Mouse (Mus musculus) MEL (cell line): Measurements from ENCODE around the gene Spice1.

Experiments
- CHD1 ChIP-seq: IDR thresholded peaks from 2 replicates; pipeline ENCODE4 v1.6.1; 2012; ENCODE audit warnings: low read depth, mild to moderate bottlenecking, inconsistent platforms, low read length, improper control_type of control experiment
- CTCF ChIP-seq, 3 experiments: IDR thresholded peaks in 2 of 3; conservative IDR thresholded peaks in 1 of 3; 2 replicates each; pipeline ENCODE4 v1.5.1; 2011 to 2012; ENCODE audit warnings: low read length in 3 of 3, low read depth in 2 of 3, mild to moderate bottlenecking in 2 of 3, improper control_type of control experiment in 1 of 3, inconsistent platforms in 1 of 3, mixed read lengths in 1 of 3, moderate library complexity in 1 of 3; ENCODE audit not compliant: control insufficient read depth in 1 of 3, insufficient read depth in 1 of 3, poor library complexity in 1 of 3, severe bottlenecking in 1 of 3
- EP300 ChIP-seq, 2 experiments: IDR thresholded peaks; 2 replicates each; pipeline ENCODE4 v1.6.1; 2011; ENCODE audit warnings: improper control_type of control experiment in 2 of 2, low read length in 2 of 2, low read depth in 1 of 2, mild to moderate bottlenecking in 1 of 2
- ETS1 ChIP-seq: IDR thresholded peaks from 2 replicates; pipeline ENCODE4 v1.6.1; 2012; ENCODE audit warnings: low read depth, mild to moderate bottlenecking, inconsistent platforms, low read length, improper control_type of control experiment, moderate library complexity
- GATA1 ChIP-seq: IDR thresholded peaks from 2 replicates; pipeline ENCODE4 v1.6.1; 2011; ENCODE audit warnings: low read depth, low read length, improper control_type of control experiment
- KAT2A ChIP-seq: conservative IDR thresholded peaks from 2 replicates; pipeline ENCODE4 v1.6.1; 2012; ENCODE audit warnings: low read depth, low read length, improper control_type of control experiment, inconsistent platforms
- MAX ChIP-seq: IDR thresholded peaks from 2 replicates; pipeline ENCODE4 v1.6.1; 2011; ENCODE audit warnings: low read length, improper control_type of control experiment
- MEF2A ChIP-seq: IDR thresholded peaks from 2 replicates; pipeline ENCODE4 v1.6.1; 2014; ENCODE audit warnings: low read depth, mild to moderate bottlenecking, inconsistent platforms, low read length, improper control_type of control experiment; ENCODE audit not compliant: poor library complexity, insufficient replicate concordance, severe bottlenecking; ENCODE audit errors: extremely low read depth
- MXI1 ChIP-seq: IDR thresholded peaks from 2 replicates; pipeline ENCODE4 v1.6.1; 2011; ENCODE audit warnings: mild to moderate bottlenecking, low read depth, low read length, improper control_type of control experiment
- POLR2A ChIP-seq, 2 experiments: IDR thresholded peaks; 2 replicates each; pipeline ENCODE4 v1.6.1; 2011 to 2012; ENCODE audit warnings: low read length in 2 of 2, mild to moderate bottlenecking in 2 of 2, control low read depth in 1 of 2, improper control_type of control experiment in 1 of 2, low read depth in 1 of 2, moderate library complexity in 1 of 2; ENCODE audit not compliant: control insufficient read depth in 1 of 2, insufficient read depth in 1 of 2, poor library complexity in 1 of 2
- RAD21 ChIP-seq: IDR thresholded peaks from 2 replicates; pipeline ENCODE4 v1.6.1; 2011; ENCODE audit warnings: mild to moderate bottlenecking, low read depth, low read length, improper control_type of control experiment
- TAL1 ChIP-seq: IDR thresholded peaks from 2 replicates; pipeline ENCODE4 v1.6.1; 2012; ENCODE audit warnings: mild to moderate bottlenecking, inconsistent platforms, low read length, moderate library complexity, mixed read lengths

DNA sequence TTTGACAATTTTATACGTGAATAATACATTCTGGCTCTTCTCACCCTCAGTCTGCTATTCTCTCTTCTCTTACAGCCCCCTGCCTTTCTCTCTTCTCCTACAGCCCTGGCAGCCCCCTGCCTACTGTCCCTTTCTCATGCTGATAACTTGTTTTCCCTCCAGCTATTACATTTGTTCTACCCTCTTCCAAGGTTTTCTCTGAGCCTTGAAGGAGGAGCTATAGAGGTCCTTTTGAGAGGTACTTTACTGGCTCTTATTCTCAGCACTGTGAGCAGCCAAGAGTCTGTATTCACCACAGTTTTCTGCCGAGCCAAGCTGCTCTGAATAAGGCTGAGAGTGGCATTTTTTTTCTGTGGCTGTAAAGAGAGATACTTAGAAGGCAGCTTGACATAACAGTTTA is 36.6 kb downstream of the Spice1 start:
- TF ChIP-seq ETS1 (no peak), CTCF (IDR thresholded peaks at IDR 0.05 in 2 of 3, conservative IDR thresholded peaks at IDR 0.05 in 1 of 3; ENCODE audit: control insufficient read depth in 1 of 3, insufficient read depth in 1 of 3, low read depth in 2 of 3, low read length in 3 of 3, poor library complexity in 1 of 3, severe bottlenecking in 1 of 3) (no peak), MXI1 (no peak), MEF2A (no peak), CHD1 (no peak), POLR2A (IDR thresholded peaks at IDR 0.05; ENCODE audit: control insufficient read depth in 1 of 2, insufficient read depth in 1 of 2, low read depth in 1 of 2, low read length in 2 of 2, poor library complexity in 1 of 2) (no peak), RAD21 (no peak), TAL1 (no peak), MAX (no peak), GATA1 (no peak), EP300 (IDR thresholded peaks at IDR 0.05; ENCODE audit: low read depth in 1 of 2, low read length in 2 of 2) (no peak), KAT2A (no peak)
